Mouse (Mus musculus): ENCODE results near the gene Tiam1.
A peak's percentile ranks its signal among the peaks of the same experiment; 100 is the strongest.
"Not testable (repeated sequence)": the region's sequence is repeated elsewhere in the genome, so short reads cannot be mapped to it uniquely, and the experiment has no call there.

The Tiam1 gene

GRCm38 (mm10) chr16:90104714-90105459 is 38.7 kb downstream of the Tiam1 start:
- DNase-seq: peak; percentile 21

- no peak for DNase-seq
These were observed 39.8 kb downstream of the Tiam1 start for GRCm38 (mm10) chr16:90103726-90104125.

- DNase-seq: no peak
These were observed 41.0 kb downstream of the Tiam1 start for GRCm38 (mm10) chr16:90102596-90102995.

- peak; percentile 61 for DNase-seq
These were observed 45.4 kb downstream of the Tiam1 start for GRCm38 (mm10) chr16:90098191-90098605.

- no peak for DNase-seq
These were observed 45.8 kb downstream of the Tiam1 start for GRCm38 (mm10) chr16:90097769-90098168.

- DNase-seq: no peak
These were observed 47.6 kb downstream of the Tiam1 start for GRCm38 (mm10) chr16:90096011-90096410.

- no peak for DNase-seq
These were observed 50.6 kb downstream of the Tiam1 start for GRCm38 (mm10) chr16:90093015-90093414.

- DNase-seq: no peak
These were observed 51.7 kb downstream of the Tiam1 start for GRCm38 (mm10) chr16:90091906-90092305.

GRCm38 (mm10) chr16:90091112-90091720 is 52.4 kb downstream of the Tiam1 start:
- DNase-seq: no peak

- DNase-seq: no peak
These were observed 53.2 kb downstream of the Tiam1 start for GRCm38 (mm10) chr16:90090368-90090767.

GRCm38 (mm10) chr16:90087256-90087655 is 56.3 kb downstream of the Tiam1 start:
- no peak for DNase-seq

GRCm38 (mm10) chr16:90086111-90086510 is 57.5 kb downstream of the Tiam1 start:
- no peak for DNase-seq

GRCm38 (mm10) chr16:90085580-90085979 is 58.0 kb downstream of the Tiam1 start:
- DNase-seq: no peak

GRCm38 (mm10) chr16:90081125-90081524 is 62.4 kb downstream of the Tiam1 start:
- DNase-seq: no peak

GRCm38 (mm10) chr16:90078806-90079381 is 64.7 kb downstream of the Tiam1 start:
- DNase-seq: no peak

GRCm38 (mm10) chr16:90073510-90073909 is 70.1 kb downstream of the Tiam1 start:
- DNase-seq: peak; percentile 67

GRCm38 (mm10) chr16:90072651-90073050 is 70.9 kb downstream of the Tiam1 start:
- peak; percentile 17 for DNase-seq

- DNase-seq: not testable (repeated sequence)
These were observed 72.4 kb downstream of the Tiam1 start for GRCm38 (mm10) chr16:90071125-90071524.

- DNase-seq: no peak
These were observed 73.5 kb downstream of the Tiam1 start for GRCm38 (mm10) chr16:90070104-90070503.

GRCm38 (mm10) chr16:90069197-90069596 is 74.4 kb downstream of the Tiam1 start:
- no peak for DNase-seq

GRCm38 (mm10) chr16:90052905-90053519 is 90.6 kb downstream of the Tiam1 start:
- no peak for DNase-seq

GRCm38 (mm10) chr16:90052409-90052808 is 91.2 kb downstream of the Tiam1 start:
- no peak for DNase-seq

GRCm38 (mm10) chr16:90051051-90051450 is 92.5 kb downstream of the Tiam1 start:
- DNase-seq: no peak

GRCm38 (mm10) chr16:90047841-90048240 is 95.7 kb downstream of the Tiam1 start:
- DNase-seq: no peak

All from kidney, adult 11 months (tissue).